In genomic region chr3:60128282-60128681, GRCm38 (mm10) we compare ENCODE assay signal across 44 mouse cellular contexts. TPM values are rescaled to one million over a fixed set of nuclear protein-coding genes. Genes with fewer than 3 reads are reported as not detected.
"Had no signal": no experiment of that assay in that cellular context is flagged by ENCODE, and none has a peak within 500 bp of the region (broad histone marks: within the 10 kb centered on the region; RNA-seq: fewer than 3 reads in every experiment).

No protein-coding gene starts in this region.

- H3K27ac ChIP-seq: heart, embryonic 13.5 days; heart, embryonic 15.5 days; hindbrain, embryonic 10.5 days; hindbrain, embryonic 12.5 days; hindbrain, embryonic 13.5 days; hindbrain, embryonic 14.5 days; hindbrain, embryonic 15.5 days; hindbrain, postnatal 0 days; intestine, embryonic 15.5 days; kidney, embryonic 15.5 days; kidney, postnatal 0 days; layer of hippocampus, adult 2 months; left cerebral cortex, adult 2 months had no signal

- H3K9ac ChIP-seq: heart, embryonic 12.5 days; heart, embryonic 13.5 days; heart, embryonic 15.5 days; hindbrain, embryonic 12.5 days; hindbrain, embryonic 13.5 days; hindbrain, embryonic 14.5 days; hindbrain, embryonic 15.5 days; intestine, embryonic 15.5 days; kidney, embryonic 15.5 days had no signal

- H3K27me3 ChIP-seq: heart, embryonic 12.5 days; heart, embryonic 13.5 days; heart, embryonic 15.5 days; hindbrain, embryonic 12.5 days; hindbrain, embryonic 13.5 days; hindbrain, embryonic 15.5 days; intestine, embryonic 15.5 days; kidney, embryonic 15.5 days had no signal

- H3K4me2 ChIP-seq: heart, embryonic 11.5 days; heart, embryonic 12.5 days; heart, embryonic 13.5 days; heart, embryonic 15.5 days; hindbrain, embryonic 12.5 days; hindbrain, embryonic 13.5 days; hindbrain, embryonic 14.5 days; hindbrain, embryonic 15.5 days; intestine, embryonic 15.5 days; kidney, embryonic 15.5 days had no signal

- DNase-seq: heart, postnatal 10 days; heart, postnatal 14 days; heart, postnatal 36 days; heart, postnatal 4 days; kidney, adult 11 months; kidney, adult 18-20 months; kidney, adult 2 months; kidney, adult 8-10 months; kidney, adult 9 months; kidney, postnatal 10 days; kidney, postnatal 14 days; kidney, postnatal 25 days; kidney, postnatal 36 days; kidney, postnatal 4 days; layer of hippocampus, adult 9-11 months; layer of hippocampus, postnatal 36 days had no signal

- H3K4me3 ChIP-seq: heart, embryonic 12.5 days; heart, embryonic 13.5 days; heart, embryonic 15.5 days; hindbrain, embryonic 10.5 days; hindbrain, embryonic 12.5 days; hindbrain, embryonic 13.5 days; hindbrain, embryonic 15.5 days; intestine, embryonic 15.5 days; kidney, embryonic 15.5 days; layer of hippocampus, adult 2 months; left cerebral cortex, adult 2 months had no signal

- H3K9me3 ChIP-seq: heart, embryonic 12.5 days; heart, embryonic 13.5 days; heart, embryonic 15.5 days; hindbrain, embryonic 10.5 days; hindbrain, embryonic 12.5 days; hindbrain, embryonic 13.5 days; hindbrain, embryonic 15.5 days; intestine, embryonic 15.5 days; kidney, embryonic 15.5 days had no signal

- ATAC-seq: hindbrain, embryonic 16.5 days; hindbrain, postnatal 0 days; intestine, embryonic 15.5 days; intestine, embryonic 16.5 days; intestine, postnatal 0 days had no signal

- H3K4me1 ChIP-seq: heart, embryonic 15.5 days; hindbrain, embryonic 10.5 days; hindbrain, embryonic 12.5 days; hindbrain, embryonic 13.5 days; hindbrain, embryonic 15.5 days; kidney, embryonic 15.5 days had no signal

- H3K36me3 ChIP-seq: heart, embryonic 12.5 days; heart, embryonic 13.5 days; heart, embryonic 15.5 days; hindbrain, embryonic 10.5 days; hindbrain, embryonic 12.5 days; hindbrain, embryonic 13.5 days; hindbrain, embryonic 15.5 days; intestine, embryonic 15.5 days; kidney, embryonic 15.5 days had no signal

RNA-seq across cellular contexts. Expression of gene Sucnr1, which starts 46.6 kb away (rescaled TPM):
- total RNA-seq: heart, postnatal 14 days; heart, postnatal 25 days; heart, postnatal 36 days; heart, postnatal 4 days; hematopoietic stem cell, adult 5-6 weeks; hindbrain, postnatal 0 days; layer of hippocampus, adult 18-20 months; layer of hippocampus, adult 2 months; layer of hippocampus, adult 8-10 months; layer of hippocampus, postnatal 10 days; layer of hippocampus, postnatal 14 days; layer of hippocampus, postnatal 25 days; layer of hippocampus, postnatal 36 days; left cerebral cortex, adult 18-20 months; left cerebral cortex, adult 2 months; left cerebral cortex, adult 8-10 months had no signal
- polyA plus RNA-seq: heart, embryonic 11.5 days; heart, embryonic 12.5 days; heart, embryonic 13.5 days; heart, postnatal 0 days; hindbrain, embryonic 12.5 days; hindbrain, embryonic 13.5 days; hindbrain, embryonic 14.5 days; hindbrain, embryonic 15.5 days; hindbrain, embryonic 16.5 days had no signal
